Mouse (Mus musculus): ENCODE measurements around the gene Vipr1. TPM values are rescaled to one million over a fixed set of nuclear protein-coding genes. Genes with fewer than 3 reads are reported as not detected.
A peak's percentile ranks its signal among the peaks of the same experiment; 100 is the strongest.

Gene Vipr1
- total RNA-seq, 1 experiment, result 0.31 TPM

- no peak for DNase-seq (ENCODE audit: low read depth, low spot score)
- in situ Hi-C loops (cut with MboI; ENCODE audit: low sequenced_read_pairs in 2 of 2, unreplicated experiment in 2 of 2), result loop anchor here in 1 of 2 experiments (5.0 kb wide), 1 partner anchor 120 kb away; no protein-coding TSS in a partner anchor
- no peak overlapping the region for H3K27ac ChIP-seq (ENCODE audit: insufficient read depth, low read depth, low read length, poor library complexity, severe bottlenecking)
- peaks cover 0 to 14% of the 10 kb centered on the region in 2 experiments; a peak in 2 of 4 replicates for H3K4me1 ChIP-seq (ENCODE audit: control insufficient read depth in 2 of 2, insufficient read depth in 2 of 2, low read length in 2 of 2, poor library complexity in 1 of 2)
- no peaks in the 10 kb centered on the region for H3K36me3 ChIP-seq (ENCODE audit: control insufficient read depth, insufficient read depth, low read length, poor library complexity, severe bottlenecking)
- H3K9me3 ChIP-seq (ENCODE audit: control insufficient read depth, insufficient read depth, low read depth, low read length), result no peaks in the 10 kb centered on the region
- no peak for TF ChIP-seq ZC3H11A (IDR thresholded peaks at IDR 0.05; ENCODE audit: borderline replicate concordance, low read depth, low read length)
- TF ChIP-seq HCFC1 (IDR thresholded peaks at IDR 0.05; ENCODE audit: borderline replicate concordance, insufficient read depth, low read length), result no peak
- TF ChIP-seq MAFK (IDR thresholded peaks at IDR 0.05; ENCODE audit: insufficient read depth, low read depth, low read length), result no peak
- no peak for TF ChIP-seq CHD2 (IDR thresholded peaks at IDR 0.05; ENCODE audit: low read depth, low read length)
- no peak for TF ChIP-seq ZNF384 (IDR thresholded peaks at IDR 0.05; ENCODE audit: low read depth, low read length)
- H3K4me3 ChIP-seq (ENCODE audit: insufficient read depth in 1 of 2, low read depth in 1 of 2, low read length in 2 of 2, poor library complexity in 1 of 2, severe bottlenecking in 1 of 2), result no peak overlapping the region
- H3K9ac ChIP-seq (ENCODE audit: insufficient read depth, low read depth, low read length, poor library complexity, severe bottlenecking), result no peak overlapping the region
These were observed 40.1 kb upstream of the Vipr1 start for GRCm38 (mm10) chr9:121602381-121602780.

GRCm38 (mm10) chr9:121605414-121606278 lies 36.9 kb upstream of the Vipr1 start:
- no peaks in the 10 kb centered on the region for H3K9me3 ChIP-seq (ENCODE audit: control insufficient read depth, insufficient read depth, low read depth, low read length)
- H3K36me3 ChIP-seq (ENCODE audit: control insufficient read depth, insufficient read depth, low read length, poor library complexity, severe bottlenecking), result no peaks in the 10 kb centered on the region
- peak; percentile 75 for DNase-seq (ENCODE audit: low read depth, low spot score)
- no peak overlapping the region for H3K4me3 ChIP-seq (ENCODE audit: insufficient read depth in 1 of 2, low read depth in 1 of 2, low read length in 2 of 2, poor library complexity in 1 of 2, severe bottlenecking in 1 of 2)
- no peak for TF ChIP-seq HCFC1 (IDR thresholded peaks at IDR 0.05; ENCODE audit: borderline replicate concordance, insufficient read depth, low read length)
- TF ChIP-seq CHD2 (IDR thresholded peaks at IDR 0.05; ENCODE audit: low read depth, low read length), result no peak
- TF ChIP-seq ZC3H11A (IDR thresholded peaks at IDR 0.05; ENCODE audit: borderline replicate concordance, low read depth, low read length), result peak; percentile 92
- no peak overlapping the region for H3K27ac ChIP-seq (ENCODE audit: insufficient read depth, low read depth, low read length, poor library complexity, severe bottlenecking)
- H3K9ac ChIP-seq (ENCODE audit: insufficient read depth, low read depth, low read length, poor library complexity, severe bottlenecking), result no peak overlapping the region
- H3K4me1 ChIP-seq (ENCODE audit: control insufficient read depth in 2 of 2, insufficient read depth in 2 of 2, low read length in 2 of 2, poor library complexity in 1 of 2), result peaks cover 0 to 9% of the 10 kb centered on the region in 2 experiments; a peak in 2 of 4 replicates
- in situ Hi-C loops (cut with MboI; ENCODE audit: low sequenced_read_pairs in 2 of 2, unreplicated experiment in 2 of 2), result no loop called here

GRCm38 (mm10) chr9:121606498-121607096 lies 35.9 kb upstream of the Vipr1 start:
- in situ Hi-C loops (cut with MboI; ENCODE audit: low sequenced_read_pairs in 2 of 2, unreplicated experiment in 2 of 2), result no loop called here
- H3K4me3 ChIP-seq (ENCODE audit: insufficient read depth in 1 of 2, low read depth in 1 of 2, low read length in 2 of 2, poor library complexity in 1 of 2, severe bottlenecking in 1 of 2), result no peak overlapping the region
- H3K27ac ChIP-seq (ENCODE audit: insufficient read depth, low read depth, low read length, poor library complexity, severe bottlenecking), result no peak overlapping the region
- no peak overlapping the region for H3K9ac ChIP-seq (ENCODE audit: insufficient read depth, low read depth, low read length, poor library complexity, severe bottlenecking)
- no peaks in the 10 kb centered on the region for H3K9me3 ChIP-seq (ENCODE audit: control insufficient read depth, insufficient read depth, low read depth, low read length)
- TF ChIP-seq CHD2 (IDR thresholded peaks at IDR 0.05; ENCODE audit: low read depth, low read length) (no peak), ZC3H11A (IDR thresholded peaks at IDR 0.05; ENCODE audit: borderline replicate concordance, low read depth, low read length) (no peak), ZNF384 (IDR thresholded peaks at IDR 0.05; ENCODE audit: low read depth, low read length) (no peak), HCFC1 (IDR thresholded peaks at IDR 0.05; ENCODE audit: borderline replicate concordance, insufficient read depth, low read length) (no peak), MAFK (IDR thresholded peaks at IDR 0.05; ENCODE audit: insufficient read depth, low read depth, low read length) (no peak)
- DNase-seq (ENCODE audit: low read depth, low spot score), result no peak
- H3K4me1 ChIP-seq (ENCODE audit: control insufficient read depth in 2 of 2, insufficient read depth in 2 of 2, low read length in 2 of 2, poor library complexity in 1 of 2), result 0 out of 4 replicates have a peak, but pooled peaks cover 0 to under 1% of the 10 kb centered on the region in 2 experiments
- H3K36me3 ChIP-seq (ENCODE audit: control insufficient read depth, insufficient read depth, low read length, poor library complexity, severe bottlenecking), result no peaks in the 10 kb centered on the region

GRCm38 (mm10) chr9:121609381-121609780 lies 33.1 kb upstream of the Vipr1 start:
- TF ChIP-seq HCFC1 (IDR thresholded peaks at IDR 0.05; ENCODE audit: borderline replicate concordance, insufficient read depth, low read length) (no peak), ZNF384 (IDR thresholded peaks at IDR 0.05; ENCODE audit: low read depth, low read length) (no peak)
- H3K27ac ChIP-seq (ENCODE audit: insufficient read depth, low read depth, low read length, poor library complexity, severe bottlenecking), result no peak overlapping the region
- no peaks in the 10 kb centered on the region for H3K9me3 ChIP-seq (ENCODE audit: control insufficient read depth, insufficient read depth, low read depth, low read length)
- H3K36me3 ChIP-seq (ENCODE audit: control insufficient read depth, insufficient read depth, low read length, poor library complexity, severe bottlenecking), result no peaks in the 10 kb centered on the region
- H3K9ac ChIP-seq (ENCODE audit: insufficient read depth, low read depth, low read length, poor library complexity, severe bottlenecking), result no peak overlapping the region
- no peak for DNase-seq (ENCODE audit: low read depth, low spot score)
- H3K4me3 ChIP-seq (ENCODE audit: insufficient read depth in 1 of 2, low read depth in 1 of 2, low read length in 2 of 2, poor library complexity in 1 of 2, severe bottlenecking in 1 of 2), result no peak overlapping the region
- in situ Hi-C loops (cut with MboI; ENCODE audit: low sequenced_read_pairs in 2 of 2, unreplicated experiment in 2 of 2), result no loop called here
- H3K4me1 ChIP-seq (ENCODE audit: control insufficient read depth in 2 of 2, insufficient read depth in 2 of 2, low read length in 2 of 2, poor library complexity in 1 of 2), result peaks cover 2 to 7% of the 10 kb centered on the region in 2 experiments; a peak in 3 of 4 replicates
